Mouse (Mus musculus): ENCODE data around the gene Lsr. TPM values are rescaled to one million over a fixed set of nuclear protein-coding genes. Genes with fewer than 3 reads are reported as not detected.
A peak's percentile ranks its signal among the peaks of the same experiment; 100 is the strongest.

Lsr gene
- polyA plus RNA-seq, 1 experiment from 2014 or later, result 18.8 TPM

- Histone ChIP-seq H3K27ac (no peak overlapping the region), H3K4me1 (replicated peaks) (peaks cover 10% of the 10 kb centered on the region), H3K27me3 (peaks cover 13% of the 10 kb centered on the region; the same call in 1 of the 2 replicates), H3K4me3 (no peak overlapping the region), H3K4me2 (no peak overlapping the region), H3K9ac (no peak overlapping the region), H3K9me3 (no peaks in the 10 kb centered on the region), H3K36me3 (no peaks in the 10 kb centered on the region)
- 85% methylated on average over 6 of the region's 6 CpGs for WGBS
- no peak for ATAC-seq (ENCODE audit: low FRiP score)
Measured at GRCm38 (mm10) chr7:30909773-30910172, 63.5 kb downstream of the Lsr start.

- no peak overlapping the region for H3K27ac ChIP-seq
Measured at GRCm38 (mm10) chr7:30908992-30909431, 64.3 kb downstream of the Lsr start.

GRCm38 (mm10) chr7:30908277-30908991 lies 64.8 kb downstream of the Lsr start:
- Histone ChIP-seq H3K9ac (peak overlapping the region; percentile 61), H3K4me2 (peak overlapping the region; percentile 60), H3K36me3 (no peaks in the 10 kb centered on the region), H3K9me3 (no peaks in the 10 kb centered on the region), H3K4me3 (peak overlapping the region; percentile 30), H3K4me1 (replicated peaks) (peaks cover 10% of the 10 kb centered on the region), H3K27ac (no peak overlapping the region), H3K27me3 (peaks cover 13% of the 10 kb centered on the region; the same call in 1 of the 2 replicates)
- peak; percentile 59; the same call in 1 of the 2 replicates for ATAC-seq (ENCODE audit: low FRiP score)
- 3% methylated on average over 25 of the region's 26 CpGs for WGBS

More at GRCm38 (mm10) chr7:30908992-30909431, 64.3 kb downstream of the Lsr start:
- H3K27me3 ChIP-seq, result peaks cover 13% of the 10 kb centered on the region; the same call in 1 of the 2 replicates
- no peaks in the 10 kb centered on the region for H3K9me3 ChIP-seq
- 32% methylated on average over 17 of the region's 17 CpGs for WGBS
- H3K4me1 ChIP-seq (replicated peaks), result peaks cover 10% of the 10 kb centered on the region
- peak overlapping the region; percentile 60 for H3K4me2 ChIP-seq
- H3K4me3 ChIP-seq, result peak overlapping the region; percentile 30
- peak; percentile 61; the same call in 1 of the 2 replicates for ATAC-seq (ENCODE audit: low FRiP score)
- H3K36me3 ChIP-seq, result no peaks in the 10 kb centered on the region
- no peak overlapping the region for H3K9ac ChIP-seq

Other genes with a start within 250 kb of the Lsr start
- 232 and 243 TPM in 2 replicates for gene Tmem147, start 243.9 kb downstream of the Lsr start, polyA plus RNA-seq (2015; fragmentation: Nextera tagmentation; extraction: Ambion mirVana)
- gene Gapdhs, start 229.8 kb downstream of the Lsr start, polyA plus RNA-seq (2015; fragmentation: Nextera tagmentation; extraction: Ambion mirVana), result 1.3 and 1.7 TPM in 2 replicates
- 1.3 and 1.7 TPM in 2 replicates for gene Sbsn, start 222.0 kb downstream of the Lsr start, polyA plus RNA-seq (2015; fragmentation: Nextera tagmentation; extraction: Ambion mirVana)
- gene Dmkn, start 209.7 kb downstream of the Lsr start, polyA plus RNA-seq (2015; fragmentation: Nextera tagmentation; extraction: Ambion mirVana), result 0.52 and 0.70 TPM in 2 replicates
- gene Krtdap, start 185.6 kb downstream of the Lsr start, polyA plus RNA-seq (2015; fragmentation: Nextera tagmentation; extraction: Ambion mirVana), result 1.1 TPM in 1 of 2 replicates, not detected in the other
- gene Ffar2, start 149.7 kb downstream of the Lsr start, polyA plus RNA-seq (2015; fragmentation: Nextera tagmentation; extraction: Ambion mirVana), result 0.22 TPM in 1 of 2 replicates, not detected in the other
- 0.13 TPM in 1 of 2 replicates, not detected in the other for gene Ffar3, start 117.3 kb downstream of the Lsr start, polyA plus RNA-seq (2015; fragmentation: Nextera tagmentation; extraction: Ambion mirVana)
- not detected in 2 replicates for gene Ffar1, start 111.9 kb downstream of the Lsr start, polyA plus RNA-seq (2015; fragmentation: Nextera tagmentation; extraction: Ambion mirVana)
- gene Cd22, start 93.1 kb downstream of the Lsr start, polyA plus RNA-seq (2015; fragmentation: Nextera tagmentation; extraction: Ambion mirVana), result not detected in 2 replicates
- gene Mag, start 58.6 kb downstream of the Lsr start, polyA plus RNA-seq (2015; fragmentation: Nextera tagmentation; extraction: Ambion mirVana), result 1.7 and 1.9 TPM in 2 replicates
- not detected in 2 replicates for gene Hamp2, start 48.8 kb downstream of the Lsr start, polyA plus RNA-seq (2015; fragmentation: Nextera tagmentation; extraction: Ambion mirVana)
- gene Hamp, start 29.4 kb downstream of the Lsr start, polyA plus RNA-seq (2015; fragmentation: Nextera tagmentation; extraction: Ambion mirVana), result not detected in 2 replicates
- gene Usf2, start 16.7 kb downstream of the Lsr start, polyA plus RNA-seq (2015; fragmentation: Nextera tagmentation; extraction: Ambion mirVana), result 25.9 and 26.0 TPM in 2 replicates
- gene Fam187b, start 326 bp upstream of the Lsr start, polyA plus RNA-seq (2015; fragmentation: Nextera tagmentation; extraction: Ambion mirVana), result 0.96 and 0.97 TPM in 2 replicates
- gene Fxyd5, start 69.0 kb upstream of the Lsr start, polyA plus RNA-seq (2015; fragmentation: Nextera tagmentation; extraction: Ambion mirVana), result 13.0 and 20.0 TPM in 2 replicates
- 108 and 116 TPM in 2 replicates for gene Fxyd7, start 78.0 kb upstream of the Lsr start, polyA plus RNA-seq (2015; fragmentation: Nextera tagmentation; extraction: Ambion mirVana)
- 27.3 and 30.6 TPM in 2 replicates for gene Fxyd1, start 83.7 kb upstream of the Lsr start, polyA plus RNA-seq (2015; fragmentation: Nextera tagmentation; extraction: Ambion mirVana)
- 1.1 and 1.6 TPM in 2 replicates for gene Lgi4, start 85.9 kb upstream of the Lsr start, polyA plus RNA-seq (2015; fragmentation: Nextera tagmentation; extraction: Ambion mirVana)
- gene Fxyd3, start 103.2 kb upstream of the Lsr start, polyA plus RNA-seq (2015; fragmentation: Nextera tagmentation; extraction: Ambion mirVana), result 0.79 and 1.3 TPM in 2 replicates
- 0.65 and 0.78 TPM in 2 replicates for gene Hpn, start 141.8 kb upstream of the Lsr start, polyA plus RNA-seq (2015; fragmentation: Nextera tagmentation; extraction: Ambion mirVana)
- gene Scn1b, start 153.5 kb upstream of the Lsr start, polyA plus RNA-seq (2015; fragmentation: Nextera tagmentation; extraction: Ambion mirVana), result 4.7 and 5.2 TPM in 2 replicates
- gene Gramd1a, start 182.4 kb upstream of the Lsr start, polyA plus RNA-seq (2015; fragmentation: Nextera tagmentation; extraction: Ambion mirVana), result 227 and 231 TPM in 2 replicates

Data from hindbrain, embryonic 13.5 days (tissue).